Mouse (Mus musculus): Measurements from ENCODE around the gene Gm28635. TPM values are rescaled to one million over a fixed set of nuclear protein-coding genes. Genes with fewer than 3 reads are reported as not detected.

Gene Gm28635
- polyA plus RNA-seq, 1 experiment from 2014 or later = not detected

DNA sequence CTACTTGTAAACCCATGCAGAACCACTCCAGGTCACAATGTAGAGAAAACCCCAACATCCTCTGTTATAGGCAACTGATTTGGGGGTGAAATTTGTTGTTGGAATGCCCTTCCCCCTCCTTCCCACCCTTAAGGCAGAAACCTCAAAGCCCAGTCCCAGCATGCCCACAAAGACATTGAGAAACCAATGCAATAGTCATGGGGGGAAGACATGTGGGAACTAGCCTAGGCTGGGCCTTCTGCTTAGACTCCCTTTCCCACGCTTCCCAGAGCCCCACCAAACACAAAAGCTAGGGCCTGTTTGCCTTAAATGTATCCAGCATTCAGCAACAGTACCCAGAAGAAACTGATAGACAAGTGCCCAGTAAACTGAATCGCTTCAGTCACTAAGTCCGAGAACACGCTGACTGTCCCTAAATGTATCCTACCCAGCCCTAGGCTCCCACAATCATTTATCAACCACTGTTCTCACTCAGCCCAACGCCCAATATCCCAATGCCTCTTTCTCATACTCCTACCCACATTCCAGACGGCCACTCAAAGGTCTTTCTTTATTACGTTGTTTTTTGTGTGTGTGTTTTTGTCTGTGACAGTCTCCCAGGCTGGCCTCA lies 51.4 kb downstream of the Gm28635 start:
- H3K27ac ChIP-seq = no peak overlapping the region
- WGBS = 74% methylated on average over 7 of the region's 7 CpGs

GRCm38 (mm10) chr2:84624201-84624600 lies 53.6 kb downstream of the Gm28635 start:
- Histone ChIP-seq H3K27me3 (ENCODE audit: low read depth, poor library complexity, severe bottlenecking) (no peaks in the 10 kb centered on the region), H3K4me1 (peaks cover 16% of the 10 kb centered on the region), H3K4me3 (no peak overlapping the region), H3K36me3 (peaks cover 46% of the 10 kb centered on the region), H3K9me3 (replicated peaks) (no peaks in the 10 kb centered on the region), H3K27ac (no peak overlapping the region)
- no peak for DNase-seq (ENCODE audit: low spot score)
- 94% methylated on average over 17 of the region's 17 CpGs for WGBS

More for the DNA sequence above, 51.4 kb downstream of the Gm28635 start:
- Histone ChIP-seq H3K4me3 (no peak overlapping the region), H3K27me3 (ENCODE audit: low read depth, poor library complexity, severe bottlenecking) (no peaks in the 10 kb centered on the region), H3K9me3 (replicated peaks) (no peaks in the 10 kb centered on the region), H3K4me1 (peaks cover 16% of the 10 kb centered on the region), H3K36me3 (peaks cover 23% of the 10 kb centered on the region)
- no peak for DNase-seq (ENCODE audit: low spot score)

- Histone ChIP-seq H3K36me3 (peaks cover 48% of the 10 kb centered on the region), H3K9me3 (replicated peaks) (no peaks in the 10 kb centered on the region), H3K4me1 (peaks cover 16% of the 10 kb centered on the region), H3K27me3 (ENCODE audit: low read depth, poor library complexity, severe bottlenecking) (no peaks in the 10 kb centered on the region), H3K27ac (no peak overlapping the region), H3K4me3 (no peak overlapping the region)
- no peak for DNase-seq (ENCODE audit: low spot score)
- WGBS = over 99% methylated on average over 3 of the region's 3 CpGs
Measured at GRCm38 (mm10) chr2:84623428-84624119, 54.3 kb downstream of the Gm28635 start.

GRCm38 (mm10) chr2:84622668-84623067 lies 55.2 kb downstream of the Gm28635 start:
- WGBS = 92% methylated on average over 2 of the region's 2 CpGs
- peaks cover 54% of the 10 kb centered on the region for H3K36me3 ChIP-seq
- peaks cover 15% of the 10 kb centered on the region for H3K4me1 ChIP-seq

GRCm38 (mm10) chr2:84619646-84620340 lies 58.0 kb downstream of the Gm28635 start:
- H3K36me3 ChIP-seq = peaks cover 83% of the 10 kb centered on the region
- no peak for DNase-seq (ENCODE audit: low spot score)
- WGBS = 96% methylated on average over 21 of the region's 21 CpGs

More at GRCm38 (mm10) chr2:84622668-84623067, 55.2 kb downstream of the Gm28635 start:
- Histone ChIP-seq H3K9me3 (replicated peaks) (no peaks in the 10 kb centered on the region), H3K27ac (no peak overlapping the region), H3K4me3 (no peak overlapping the region), H3K27me3 (ENCODE audit: low read depth, poor library complexity, severe bottlenecking) (no peaks in the 10 kb centered on the region)
- DNase-seq (ENCODE audit: low spot score) = no peak

DNA sequence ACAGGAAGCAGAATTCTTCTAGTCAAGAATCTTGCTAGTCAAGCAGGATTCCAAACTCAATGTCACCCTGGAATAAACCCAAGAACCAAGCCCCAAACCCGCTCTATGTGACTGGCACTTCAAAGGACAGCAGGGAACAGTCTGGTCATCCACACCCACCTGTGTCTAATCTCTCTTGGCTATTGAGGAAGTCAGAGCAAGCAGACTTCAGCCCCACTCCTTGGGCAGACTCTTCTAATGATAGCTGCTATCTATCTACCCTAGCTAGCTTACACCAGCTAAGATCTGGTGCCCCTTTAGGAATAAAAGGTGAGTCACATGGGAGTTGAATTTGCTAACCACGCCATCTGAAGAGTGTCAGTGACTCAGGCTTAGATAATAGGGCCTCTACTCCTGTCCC lies 58.9 kb downstream of the Gm28635 start:
- no peak overlapping the region for H3K27ac ChIP-seq
- H3K27me3 ChIP-seq (ENCODE audit: low read depth, poor library complexity, severe bottlenecking) = no peaks in the 10 kb centered on the region
- H3K36me3 ChIP-seq = peaks cover 83% of the 10 kb centered on the region
- H3K4me1 ChIP-seq = no peaks in the 10 kb centered on the region
- no peaks in the 10 kb centered on the region for H3K9me3 ChIP-seq (replicated peaks)
- H3K4me3 ChIP-seq = no peak overlapping the region
- 88% methylated on average over 2 of the region's 2 CpGs for WGBS
- DNase-seq (ENCODE audit: low spot score) = no peak

More at GRCm38 (mm10) chr2:84619646-84620340, 58.0 kb downstream of the Gm28635 start:
- no peaks in the 10 kb centered on the region for H3K4me1 ChIP-seq
- no peak overlapping the region for H3K4me3 ChIP-seq
- H3K9me3 ChIP-seq (replicated peaks) = no peaks in the 10 kb centered on the region
- H3K27ac ChIP-seq = no peak overlapping the region
- no peaks in the 10 kb centered on the region for H3K27me3 ChIP-seq (ENCODE audit: low read depth, poor library complexity, severe bottlenecking)

DNA sequence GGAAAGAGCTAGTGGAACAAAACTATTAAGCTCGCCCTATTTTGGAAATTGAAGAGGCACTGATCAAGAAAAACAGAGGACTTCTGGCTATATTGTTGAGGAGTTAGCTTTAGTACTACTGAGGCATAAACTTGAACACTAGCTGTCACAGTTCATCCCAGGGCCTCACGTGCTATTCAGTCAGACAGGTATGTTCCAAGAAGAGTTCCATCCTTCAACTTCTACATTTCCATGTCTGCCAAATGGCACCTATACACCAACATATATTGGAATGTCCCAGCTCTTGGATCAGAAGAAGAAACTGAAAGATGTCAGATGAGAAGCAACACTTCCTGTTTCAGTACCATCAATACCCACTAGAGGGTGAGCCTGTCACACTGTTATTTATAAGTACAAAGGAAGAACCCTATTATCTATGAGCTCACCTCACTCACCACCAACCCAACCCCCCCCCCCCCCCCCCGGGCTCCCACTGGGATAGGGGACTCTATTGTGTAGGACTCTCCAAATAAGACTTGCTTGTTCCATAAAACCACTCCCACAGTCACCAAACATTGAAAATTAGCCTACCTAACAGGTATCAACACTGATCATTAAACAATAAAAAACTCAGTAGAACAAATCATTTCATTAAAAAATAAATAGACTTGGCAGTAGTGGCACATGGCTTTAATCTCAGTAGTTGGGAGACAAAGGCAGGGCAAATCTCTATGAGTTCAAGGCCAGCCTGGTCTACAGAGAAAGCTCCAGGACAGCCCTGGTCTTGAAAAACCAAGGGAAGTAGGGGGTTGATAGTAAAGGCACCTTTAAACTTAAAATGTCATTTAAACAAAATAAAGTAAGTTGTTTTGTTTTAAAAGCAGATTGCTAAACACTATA lies 60.0 kb downstream of the Gm28635 start:
- no peak for DNase-seq (ENCODE audit: low spot score)
- H3K27ac ChIP-seq = no peak overlapping the region
- H3K9me3 ChIP-seq (replicated peaks) = no peaks in the 10 kb centered on the region
- H3K36me3 ChIP-seq = peaks cover 92% of the 10 kb centered on the region
- H3K4me1 ChIP-seq = no peaks in the 10 kb centered on the region
- WGBS = 82% methylated on average over 3 of the region's 3 CpGs
- H3K4me3 ChIP-seq = no peak overlapping the region
- H3K27me3 ChIP-seq (ENCODE audit: low read depth, poor library complexity, severe bottlenecking) = no peaks in the 10 kb centered on the region

- H3K27ac ChIP-seq = no peak overlapping the region
- H3K27me3 ChIP-seq (ENCODE audit: low read depth, poor library complexity, severe bottlenecking) = no peaks in the 10 kb centered on the region
- H3K4me3 ChIP-seq = no peak overlapping the region
- no peaks in the 10 kb centered on the region for H3K9me3 ChIP-seq (replicated peaks)
- H3K4me1 ChIP-seq = no peaks in the 10 kb centered on the region
- WGBS = 96% methylated on average over 6 of the region's 6 CpGs
- H3K36me3 ChIP-seq = peaks cover 100% of the 10 kb centered on the region
- DNase-seq (ENCODE audit: low spot score) = no peak
Measured at GRCm38 (mm10) chr2:84612764-84613163, 65.1 kb downstream of the Gm28635 start.

GRCm38 (mm10) chr2:84607842-84608241 lies 70.0 kb downstream of the Gm28635 start:
- WGBS = 89% methylated on average over 1 of the region's 1 CpGs
- peaks cover 100% of the 10 kb centered on the region for H3K36me3 ChIP-seq
- H3K9me3 ChIP-seq (replicated peaks) = no peaks in the 10 kb centered on the region
- no peak overlapping the region for H3K4me3 ChIP-seq
- H3K4me1 ChIP-seq = no peaks in the 10 kb centered on the region
- no peak overlapping the region for H3K27ac ChIP-seq
- no peak for DNase-seq (ENCODE audit: low spot score)
- H3K27me3 ChIP-seq (ENCODE audit: low read depth, poor library complexity, severe bottlenecking) = no peaks in the 10 kb centered on the region

DNA sequence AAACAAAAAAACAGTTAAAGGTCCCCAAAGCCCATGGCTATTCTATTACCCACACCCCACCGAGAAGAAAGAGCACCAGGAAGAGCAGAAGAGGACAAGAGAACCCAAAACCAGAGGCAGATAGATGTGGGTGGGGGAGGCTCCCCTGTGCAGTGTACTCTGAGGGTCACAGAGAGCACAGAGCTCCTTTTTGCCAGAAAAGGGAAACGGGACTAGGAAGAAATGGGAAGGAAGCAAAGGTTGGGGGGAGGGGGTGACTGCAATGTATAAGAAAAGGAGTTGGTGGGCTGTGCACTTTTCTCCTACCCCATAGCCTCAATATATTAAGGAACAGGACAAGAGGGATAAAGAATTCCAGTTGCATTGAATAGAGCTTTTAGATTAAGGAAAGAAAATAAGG lies 76.9 kb downstream of the Gm28635 start:
- Histone ChIP-seq H3K4me3 (no peak overlapping the region), H3K9me3 (replicated peaks) (no peaks in the 10 kb centered on the region), H3K27me3 (ENCODE audit: low read depth, poor library complexity, severe bottlenecking) (no peaks in the 10 kb centered on the region), H3K36me3 (peaks cover 88% of the 10 kb centered on the region), H3K27ac (no peak overlapping the region), H3K4me1 (no peaks in the 10 kb centered on the region)
- WGBS = 73% methylated on average over 2 of the region's 2 CpGs
- DNase-seq (ENCODE audit: low spot score) = no peak

- Histone ChIP-seq H3K4me1 (no peaks in the 10 kb centered on the region), H3K27ac (no peak overlapping the region), H3K4me3 (no peak overlapping the region), H3K36me3 (peaks cover 74% of the 10 kb centered on the region), H3K9me3 (replicated peaks) (no peaks in the 10 kb centered on the region), H3K27me3 (ENCODE audit: low read depth, poor library complexity, severe bottlenecking) (no peaks in the 10 kb centered on the region)
- no peak for DNase-seq (ENCODE audit: low spot score)
- WGBS = 93% methylated on average over 6 of the region's 6 CpGs
Measured at GRCm38 (mm10) chr2:84599270-84599888, 78.5 kb downstream of the Gm28635 start.

DNA sequence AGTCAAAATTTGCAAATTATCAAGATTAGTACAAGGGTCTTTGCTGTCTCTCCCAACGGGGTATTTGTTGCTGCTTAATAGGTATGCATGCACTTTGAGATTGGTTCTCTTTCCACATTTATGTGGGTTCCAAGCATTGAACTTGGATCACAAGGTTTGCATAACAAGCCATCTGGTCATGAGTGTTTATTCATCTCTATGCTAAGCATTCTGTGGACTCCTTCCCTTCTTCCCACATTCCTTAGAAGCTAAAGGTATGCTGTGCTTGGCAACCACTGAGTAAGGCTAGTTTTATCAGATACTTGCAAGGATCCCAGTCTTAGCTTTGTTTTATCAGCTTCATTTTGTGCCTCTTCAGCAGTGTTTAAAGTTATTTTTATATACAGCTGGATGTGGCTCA lies 80.7 kb downstream of the Gm28635 start:
- H3K27me3 ChIP-seq (ENCODE audit: low read depth, poor library complexity, severe bottlenecking) = no peaks in the 10 kb centered on the region
- no peaks in the 10 kb centered on the region for H3K9me3 ChIP-seq (replicated peaks)
- no peak overlapping the region for H3K4me3 ChIP-seq
- H3K4me1 ChIP-seq = no peaks in the 10 kb centered on the region
- H3K36me3 ChIP-seq = peaks cover 68% of the 10 kb centered on the region
- no peak overlapping the region for H3K27ac ChIP-seq
- DNase-seq (ENCODE audit: low spot score) = no peak
- WGBS = 95% methylated on average over 1 of the region's 1 CpGs

All from limb, embryonic 10.5 days (tissue).